Mouse (Mus musculus): ENCODE measurements at regions not wholly inside any gene's neighbourhood (a gene's known extent, or its start where the extent isn't known, plus 50 kb on each side); places are given as distances from the start of the nearest gene placed in this dataset.

GRCm38 (mm10) chr7:129068137-129068536 is 188.7 kb upstream of the Plpp4 start:
- TF ChIP-seq CTCF (IDR thresholded peaks at IDR 0.05; ENCODE audit: extremely low read depth, insufficient read depth, insufficient read length, insufficient replicate concordance) (no peak), POLR2A (IDR thresholded peaks at IDR 0.05; ENCODE audit: low read depth, low read length) (no peak)
